Mouse (Mus musculus) MEL (cell line): Measurements from ENCODE around the gene Sp6. TPM values are rescaled to one million over a fixed set of nuclear protein-coding genes. Genes with fewer than 3 reads are reported as not detected.

Experiments
- DNase-seq: peaks from one replicate; pipeline ENCODE4 v3.0.0; 2011; ENCODE audit warnings: low read depth, low spot score
- H3K27ac ChIP-seq: 2 replicates; pipeline ENCODE4 v1.5.1; 2012; ENCODE audit warnings: low read depth, mild to moderate bottlenecking, control low read depth, low read length, moderate library complexity; ENCODE audit not compliant: control insufficient read depth
- H3K27me3 ChIP-seq, 2 experiments: fragments of 150-350 bp in 1 of 2; sonication (generic) in 1 of 2; 2 replicates each; pipeline ENCODE4 v1.6.1; 2012; ENCODE audit warnings: low read length in 2 of 2, mild to moderate bottlenecking in 2 of 2, improper control_type of control experiment in 1 of 2, moderate library complexity in 1 of 2; ENCODE audit not compliant: insufficient read depth in 2 of 2, control insufficient read depth in 1 of 2
- H3K36me3 ChIP-seq, 2 experiments: 2 replicates each; pipeline ENCODE4 v1.6.1; 2012 to 2014; ENCODE audit warnings: low read length in 2 of 2, improper control_type of control experiment in 1 of 2, inconsistent platforms in 1 of 2, mild to moderate bottlenecking in 1 of 2; ENCODE audit not compliant: insufficient read depth in 2 of 2, control insufficient read depth in 1 of 2
- H3K4me1 ChIP-seq, 2 experiments: fragments of 150-350 bp in 1 of 2; sonication (generic) in 1 of 2; 2 replicates each; pipeline ENCODE4 v1.6.1; 2012; ENCODE audit warnings: low read length in 2 of 2, improper control_type of control experiment in 1 of 2, mild to moderate bottlenecking in 1 of 2; ENCODE audit not compliant: insufficient read depth in 2 of 2, control insufficient read depth in 1 of 2
- H3K4me3 ChIP-seq, 2 experiments: fragments of 150-350 bp in 1 of 2; sonication (generic) in 1 of 2; 2 replicates each; pipeline ENCODE4 v1.5.1; 2012; ENCODE audit warnings: low read depth in 2 of 2, low read length in 2 of 2, mild to moderate bottlenecking in 2 of 2, moderate library complexity in 2 of 2, control low read depth in 1 of 2, improper control_type of control experiment in 1 of 2; ENCODE audit not compliant: control insufficient read depth in 1 of 2, insufficient read depth in 1 of 2
- H3K79me2 ChIP-seq: 2 replicates; pipeline ENCODE4 v1.6.1; 2012; ENCODE audit warnings: mild to moderate bottlenecking, low read length, moderate library complexity; ENCODE audit not compliant: control insufficient read depth, poor library complexity, insufficient read depth
- H3K9ac ChIP-seq: 2 replicates; pipeline ENCODE4 v1.6.1; 2012; ENCODE audit warnings: low read depth, mild to moderate bottlenecking, control low read depth, low read length, moderate library complexity; ENCODE audit not compliant: control insufficient read depth, poor library complexity, severe bottlenecking
- H3K9me3 ChIP-seq: fragments of 150-350 bp; sonication (generic); replicated peaks from 2 replicates; pipeline ENCODE4 v1.6.1; 2012; ENCODE audit warnings: mild to moderate bottlenecking, low read length, improper control_type of control experiment, moderate library complexity; ENCODE audit not compliant: insufficient read depth
- BHLHE40 ChIP-seq: IDR thresholded peaks from 2 replicates; pipeline ENCODE4 v1.6.1; 2012; ENCODE audit warnings: low read depth, mild to moderate bottlenecking, inconsistent platforms, low read length, improper control_type of control experiment, borderline replicate concordance
- CHD2 ChIP-seq: IDR thresholded peaks from 2 replicates; pipeline ENCODE4 v1.6.1; 2011; ENCODE audit warnings: low read length, improper control_type of control experiment
- ELF1 ChIP-seq: IDR thresholded peaks from 2 replicates; pipeline ENCODE4 v1.6.1; 2014; ENCODE audit warnings: low read depth, mild to moderate bottlenecking, inconsistent platforms, low read length, improper control_type of control experiment, moderate library complexity
- EP300 ChIP-seq, 2 experiments: IDR thresholded peaks; 2 replicates each; pipeline ENCODE4 v1.6.1; 2011; ENCODE audit warnings: improper control_type of control experiment in 2 of 2, low read length in 2 of 2, low read depth in 1 of 2, mild to moderate bottlenecking in 1 of 2
- ETS1 ChIP-seq: IDR thresholded peaks from 2 replicates; pipeline ENCODE4 v1.6.1; 2012; ENCODE audit warnings: low read depth, mild to moderate bottlenecking, inconsistent platforms, low read length, improper control_type of control experiment, moderate library complexity
- GABPA ChIP-seq: IDR thresholded peaks from 2 replicates; pipeline ENCODE4 v1.6.1; 2012; ENCODE audit warnings: low read depth, mild to moderate bottlenecking, inconsistent platforms, low read length, improper control_type of control experiment, moderate library complexity
- JUND ChIP-seq: IDR thresholded peaks from 2 replicates; pipeline ENCODE4 v1.6.1; 2011; ENCODE audit warnings: low read depth, mild to moderate bottlenecking, improper control_type of control experiment, low read length
- MEF2A ChIP-seq: IDR thresholded peaks from 2 replicates; pipeline ENCODE4 v1.6.1; 2014; ENCODE audit warnings: low read depth, mild to moderate bottlenecking, inconsistent platforms, low read length, improper control_type of control experiment; ENCODE audit not compliant: poor library complexity, insufficient replicate concordance, severe bottlenecking; ENCODE audit errors: extremely low read depth
- MXI1 ChIP-seq: IDR thresholded peaks from 2 replicates; pipeline ENCODE4 v1.6.1; 2011; ENCODE audit warnings: mild to moderate bottlenecking, low read depth, low read length, improper control_type of control experiment
- NELFE ChIP-seq: IDR thresholded peaks from 2 replicates; pipeline ENCODE4 v1.6.1; 2011; ENCODE audit warnings: low read depth, low read length, improper control_type of control experiment
- POLR2AphosphoS2 ChIP-seq: IDR thresholded peaks from 2 replicates; pipeline ENCODE4 v1.6.1; 2011; ENCODE audit warnings: low read length, improper control_type of control experiment
- RCOR1 ChIP-seq: IDR thresholded peaks from 2 replicates; pipeline ENCODE4 v1.6.1; 2012; ENCODE audit warnings: low read depth, mild to moderate bottlenecking, inconsistent platforms, low read length, improper control_type of control experiment
- SIN3A ChIP-seq: IDR thresholded peaks from 2 replicates; pipeline ENCODE4 v1.6.1; 2012; ENCODE audit warnings: low read length, improper control_type of control experiment, inconsistent platforms
- SMC3 ChIP-seq: IDR thresholded peaks from 2 replicates; pipeline ENCODE4 v1.6.1; 2011; ENCODE audit warnings: low read depth, low read length, improper control_type of control experiment
- TCF12 ChIP-seq: IDR thresholded peaks from 2 replicates; pipeline ENCODE4 v1.6.1; 2014; ENCODE audit warnings: low read depth, mild to moderate bottlenecking, inconsistent platforms, low read length, improper control_type of control experiment, moderate library complexity
- USF1 ChIP-seq: IDR thresholded peaks from 2 replicates; pipeline ENCODE4 v1.6.1; 2014; ENCODE audit warnings: low read depth, mild to moderate bottlenecking, inconsistent platforms, low read length, improper control_type of control experiment, moderate library complexity
- USF2 ChIP-seq, 2 experiments: IDR thresholded peaks; 2 replicates each; pipeline ENCODE4 v1.6.1; 2011 to 2012; ENCODE audit warnings: improper control_type of control experiment in 2 of 2, low read length in 2 of 2, borderline replicate concordance in 1 of 2, inconsistent platforms in 1 of 2, low read depth in 1 of 2, mild to moderate bottlenecking in 1 of 2; ENCODE audit not compliant: insufficient read depth in 1 of 2
- ZNF384 ChIP-seq: IDR thresholded peaks from 2 replicates; pipeline ENCODE4 v1.6.1; 2012; ENCODE audit warnings: low read depth, mild to moderate bottlenecking, inconsistent platforms, low read length, improper control_type of control experiment
- polyA plus RNA-seq, 2 experiments: library from polyadenylated mRNA; stranded (reverse) in 1 of 2; unstranded in 1 of 2; fragments of >175 nt in 1 of 2; fragments of >200 nt in 1 of 2; gene quantifications; 2 replicates each; pipeline versions ENCODE4 v1.2.1 to v1.2.4; 2012; ENCODE audit warnings: low replicate concordance in 2 of 2, low read depth in 1 of 2; ENCODE audit not compliant: insufficient read length in 2 of 2, insufficient read depth in 1 of 2, missing spikeins in 1 of 2
- total RNA-seq: library from RNA; depleted of rRNA; stranded (reverse); fragments of 300-350 nt; gene quantifications from 2 replicates; pipeline ENCODE4 v1.2.3, GENCODE M21; 2012

The Sp6 gene
- total and polyA plus RNA-seq, 3 experiments = 0.04 TPM; not detected in 2

GRCm38 (mm10) chr11:96997380-96997956 lies 15.7 kb upstream of the Sp6 start:
- no peak for DNase-seq
- H3K9me3 ChIP-seq = no peaks in the 10 kb centered on the region
- TF ChIP-seq ELF1 (no peak), EP300 (IDR thresholded peaks at IDR 0.05; ENCODE audit: low read depth in 1 of 2, low read length in 2 of 2) (no peak), MEF2A (no peak), SMC3 (no peak), JUND (no peak), USF1 (no peak), ZNF384 (no peak)
- TF ChIP-seq, all 39 proteins: peak for 0
- H3K27me3 ChIP-seq = peaks cover 2 to 21% of the 10 kb centered on the region in 2 experiments
- no peaks in the 10 kb centered on the region for H3K79me2 ChIP-seq
- H3K4me3 ChIP-seq = no peak overlapping the region
- peaks cover 0 to 10% of the 10 kb centered on the region in 2 experiments; a peak in 2 of 4 replicates for H3K36me3 ChIP-seq
- no peak overlapping the region for H3K27ac ChIP-seq
- H3K4me1 ChIP-seq = peaks cover 0 to 16% of the 10 kb centered on the region in 2 experiments
- no peak overlapping the region for H3K9ac ChIP-seq

- peaks cover 0 to 12% of the 10 kb centered on the region in 2 experiments; a peak in 2 of 4 replicates for H3K36me3 ChIP-seq
- H3K27ac ChIP-seq = no peak overlapping the region
- no peak overlapping the region for H3K4me3 ChIP-seq
- H3K9me3 ChIP-seq = no peaks in the 10 kb centered on the region
- TF ChIP-seq POLR2AphosphoS2 (no peak), EP300 (IDR thresholded peaks at IDR 0.05; ENCODE audit: low read depth in 1 of 2, low read length in 2 of 2) (no peak), TCF12 (no peak), RCOR1 (no peak), CHD2 (no peak), BHLHE40 (no peak), SMC3 (no peak), MEF2A (no peak), NELFE (no peak), SIN3A (no peak), ETS1 (no peak), MXI1 (no peak), USF2 (IDR thresholded peaks at IDR 0.05; ENCODE audit: borderline replicate concordance in 1 of 2, insufficient read depth in 1 of 2, low read depth in 1 of 2, low read length in 2 of 2) (no peak), GABPA (no peak)
- no peaks in the 10 kb centered on the region for H3K79me2 ChIP-seq
- H3K9ac ChIP-seq = no peak overlapping the region
- peaks cover 0 to 19% of the 10 kb centered on the region in 2 experiments for H3K27me3 ChIP-seq
- H3K4me1 ChIP-seq = peaks cover 9 to 19% of the 10 kb centered on the region in 2 experiments
- DNase-seq = no peak
Measured at GRCm38 (mm10) chr11:97003170-97003569, 10.0 kb upstream of the Sp6 start.
